Comparison of ENCODE assay signal across 8 mouse cellular contexts in the genomic region with DNA sequence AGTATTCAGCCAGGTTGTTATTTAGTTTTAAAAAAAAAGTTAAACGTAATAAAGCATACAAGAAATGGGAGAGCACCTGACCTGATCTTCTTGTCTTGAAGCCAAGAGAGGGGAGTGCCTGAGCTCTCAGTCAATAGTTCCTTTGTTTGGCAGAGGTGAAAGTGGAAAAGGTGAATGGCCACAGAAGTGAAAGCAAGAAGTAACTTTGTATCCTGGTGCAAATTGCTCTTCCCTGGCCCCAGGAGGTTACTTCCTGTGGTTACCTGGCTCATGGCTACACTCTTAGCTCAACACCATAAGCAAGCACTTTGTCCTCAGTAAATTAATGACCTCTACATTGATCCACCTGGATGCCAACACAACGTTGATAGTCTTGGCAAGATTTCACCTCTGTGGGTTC. TPM values are rescaled to one million over a fixed set of nuclear protein-coding genes. Genes with fewer than 3 reads are reported as not detected.
DNase-seq lines count a peak whose midpoint lies in the region; ATAC-seq and TF ChIP-seq lines count a peak whose summit lies in the region.

A gene (minus strand): TSS at position 199 of the 400 bp plus-strand sequence.

- H3K4me1 ChIP-seq in cerebellum, adult 2 months (ENCODE audit: control insufficient read depth, insufficient read depth, low read length), result no peaks in the 10 kb centered on the region
- peaks cover 5% of the 10 kb centered on the region for H3K4me1 ChIP-seq in hindbrain, embryonic 13.5 days (replicated peaks)
- H3K4me1 ChIP-seq in liver, embryonic 15.5 days (replicated peaks), result 0 out of 2 replicates have a peak, but pooled peaks cover 2% of the 10 kb centered on the region
- no peaks in the 10 kb centered on the region for H3K4me1 ChIP-seq in stomach, embryonic 16.5 days (ENCODE audit: control insufficient read depth, insufficient read depth, low read length)

- no peaks in the 10 kb centered on the region for H3K27me3 ChIP-seq in cerebellum, adult 2 months (ENCODE audit: control insufficient read depth, insufficient read depth, low read length)
- H3K27me3 ChIP-seq in hindbrain, embryonic 13.5 days, result no peaks in the 10 kb centered on the region
- H3K27me3 ChIP-seq in liver, embryonic 15.5 days, result no peaks in the 10 kb centered on the region
- H3K27me3 ChIP-seq in stomach, embryonic 16.5 days (ENCODE audit: control insufficient read depth, insufficient read depth, low read length), result no peaks in the 10 kb centered on the region

- ATAC-seq in hindbrain, embryonic 13.5 days (ENCODE audit: low FRiP score), result no peak
- ATAC-seq in liver, embryonic 15.5 days (ENCODE audit: insufficient read depth), result no peak
- ATAC-seq in stomach, embryonic 16.5 days (ENCODE audit: insufficient read depth, low FRiP score), result peak; percentile 42; the same call in 1 of the 2 replicates

- DNase-seq in cerebellum, adult 2 months, result no peak
- no peak for DNase-seq in cerebellum, adult 9-10 months
- peak; percentile 16 for DNase-seq in Muller cell, postnatal 12 days (ENCODE audit: inconsistent ontology term)
- no peak for DNase-seq in right cerebral cortex, postnatal 10 days (ENCODE audit: low spot score in 2 of 2)
- DNase-seq in embryo, embryonic 10.5 days (ENCODE audit: low spot score), result no peak

- 52% methylated on average over 2 of the region's 2 CpGs for WGBS in cerebellum, adult 2 months
- WGBS in hindbrain, embryonic 13.5 days, result 81% methylated on average over 2 of the region's 2 CpGs
- 36% methylated on average over 2 of the region's 2 CpGs for WGBS in liver, embryonic 15.5 days (ENCODE audit: insufficient replicate concordance)
- WGBS in stomach, embryonic 16.5 days, result 35% methylated on average over 2 of the region's 2 CpGs

- H3K9ac ChIP-seq in hindbrain, embryonic 13.5 days, result peak within 1 kb of the TSS; percentile 49; the same call in 1 of the 2 replicates
- H3K9ac ChIP-seq in liver, embryonic 15.5 days, result peak within 1 kb of the TSS; percentile 31; the same call in 1 of the 2 replicates
- H3K9ac ChIP-seq in stomach, embryonic 16.5 days (ENCODE audit: low read length), result peak within 1 kb of the TSS; percentile 75

- TF ChIP-seq POLR2A in cerebellum, adult 2 months (IDR thresholded peaks at IDR 0.05; ENCODE audit: borderline replicate concordance, insufficient read depth, low read length), result no peak

- H3K4me2 ChIP-seq in hindbrain, embryonic 13.5 days, result peak within 1 kb of the TSS; percentile 53
- peak within 1 kb of the TSS; percentile 57 for H3K4me2 ChIP-seq in liver, embryonic 15.5 days
- peak within 1 kb of the TSS; percentile 62 for H3K4me2 ChIP-seq in stomach, embryonic 16.5 days (ENCODE audit: low read depth, low read length)

- H3K9me3 ChIP-seq in hindbrain, embryonic 13.5 days, result no peaks in the 10 kb centered on the region
- no peaks in the 10 kb centered on the region for H3K9me3 ChIP-seq in liver, embryonic 15.5 days (replicated peaks)
- no peaks in the 10 kb centered on the region for H3K9me3 ChIP-seq in stomach, embryonic 16.5 days (replicated peaks; ENCODE audit: control insufficient read depth, low read length)

- H3K4me3 ChIP-seq in cerebellum, adult 2 months (replicated peaks; ENCODE audit: insufficient read depth, low read depth, low read length), result peak within 1 kb of the TSS; percentile 50
- peak within 1 kb of the TSS; percentile 33 for H3K4me3 ChIP-seq in hindbrain, embryonic 13.5 days
- peak within 1 kb of the TSS; percentile 52 for H3K4me3 ChIP-seq in liver, embryonic 15.5 days (replicated peaks)
- peak within 1 kb of the TSS; percentile 61 for H3K4me3 ChIP-seq in stomach, embryonic 16.5 days (replicated peaks; ENCODE audit: low read length)

- H3K27ac ChIP-seq in cerebellum, adult 2 months (ENCODE audit: insufficient read depth, low read length), result no peak within 1 kb of the TSS; the same call in 1 of the 2 replicates
- H3K27ac ChIP-seq in hindbrain, embryonic 13.5 days, result peak within 1 kb of the TSS; percentile 25
- H3K27ac ChIP-seq in liver, embryonic 15.5 days (replicated peaks), result peak within 1 kb of the TSS; percentile 14
- peak within 1 kb of the TSS; percentile 88 for H3K27ac ChIP-seq in stomach, embryonic 16.5 days (ENCODE audit: low read length)

- no peak for TF ChIP-seq CTCF in cerebellum, adult 2 months (IDR thresholded peaks at IDR 0.05; ENCODE audit: borderline replicate concordance, insufficient read depth, low read depth, low read length)

- H3K36me3 ChIP-seq in hindbrain, embryonic 13.5 days, result no peaks in the 10 kb centered on the region
- H3K36me3 ChIP-seq in liver, embryonic 15.5 days (replicated peaks), result no peaks in the 10 kb centered on the region
- no peaks in the 10 kb centered on the region for H3K36me3 ChIP-seq in stomach, embryonic 16.5 days (ENCODE audit: control insufficient read depth, insufficient read depth, low read length)

RNA-seq across cellular contexts. Expression of the gene that starts here (rescaled TPM):
- 7.9 and 9.6 TPM in 2 replicates for polyA plus RNA-seq in cerebellum, adult 2 months (2012; rRNA removed)
- polyA plus RNA-seq in hindbrain, embryonic 13.5 days (2015; fragmentation: Nextera tagmentation; extraction: Ambion mirVana), result 0.72 and 1.6 TPM in 2 replicates
- polyA plus RNA-seq in liver, embryonic 15.5 days (2015; fragmentation: Nextera tagmentation; extraction: Ambion mirVana), result 0.37 and 0.78 TPM in 2 replicates
- 3.3 and 3.9 TPM in 2 replicates for polyA plus RNA-seq in stomach, embryonic 16.5 days (2015; fragmentation: Nextera tagmentation; extraction: Ambion mirVana)
